Mouse (Mus musculus) cerebellum, postnatal 10 days (tissue): ENCODE measurements around the gene Vezt.
A peak's percentile ranks its signal among the peaks of the same experiment; 100 is the strongest.

Experiments
- DNase-seq, 2 experiments: peaks; one replicate each; pipeline ENCODE4 v3.0.0; 2021; ENCODE audit warnings: mixed read lengths in 2 of 2

The Vezt gene

GRCm38 (mm10) chr10:93949921-93950320 is 85.7 kb downstream of the Vezt start:
- DNase-seq = no peak

GRCm38 (mm10) chr10:93945843-93946499 is 89.6 kb downstream of the Vezt start:
- peak; percentile 59 to 62 for DNase-seq

GRCm38 (mm10) chr10:93945364-93945763 is 90.3 kb downstream of the Vezt start:
- DNase-seq = peak; percentile 91 to 94

GRCm38 (mm10) chr10:93944241-93944640 is 91.4 kb downstream of the Vezt start:
- peak; percentile 44 to 47 for DNase-seq

GRCm38 (mm10) chr10:93940279-93940678 is 95.3 kb downstream of the Vezt start:
- DNase-seq = no peak

GRCm38 (mm10) chr10:93939676-93940075 is 95.9 kb downstream of the Vezt start:
- DNase-seq = no peak

- peak; percentile 76 to 81 for DNase-seq
Observed at GRCm38 (mm10) chr10:93938844-93939271, 96.8 kb downstream of the Vezt start.

- peak; percentile 88 to 89 for DNase-seq
Observed at GRCm38 (mm10) chr10:93933980-93934379, 101.6 kb downstream of the Vezt start.

GRCm38 (mm10) chr10:93932861-93933260 is 102.8 kb downstream of the Vezt start:
- DNase-seq = peak; percentile 59 to 68

- DNase-seq = no peak
Observed at GRCm38 (mm10) chr10:93932020-93932419, 103.6 kb downstream of the Vezt start.

GRCm38 (mm10) chr10:93931431-93931830 is 104.2 kb downstream of the Vezt start:
- DNase-seq = no peak

- DNase-seq = no peak
Observed at GRCm38 (mm10) chr10:93930236-93930824, 105.3 kb downstream of the Vezt start.

GRCm38 (mm10) chr10:93924666-93925065 is 111.0 kb downstream of the Vezt start:
- DNase-seq = no peak

GRCm38 (mm10) chr10:93921160-93921559 is 114.5 kb downstream of the Vezt start:
- DNase-seq = peak in 1 of 2 experiments; percentile 9

GRCm38 (mm10) chr10:93919227-93919626 is 116.4 kb downstream of the Vezt start:
- peak; percentile 80 to 83 for DNase-seq

GRCm38 (mm10) chr10:93918701-93919100 is 116.9 kb downstream of the Vezt start:
- peak; percentile 79 to 81 for DNase-seq

- DNase-seq = no peak
Observed at GRCm38 (mm10) chr10:93918087-93918486, 117.5 kb downstream of the Vezt start.

GRCm38 (mm10) chr10:93916778-93917177 is 118.8 kb downstream of the Vezt start:
- DNase-seq = peak in 1 of 2 experiments; percentile 13

GRCm38 (mm10) chr10:93915531-93916275 is 119.9 kb downstream of the Vezt start:
- DNase-seq = no peak

- no peak for DNase-seq
Observed at GRCm38 (mm10) chr10:93913525-93913924, 122.1 kb downstream of the Vezt start.

GRCm38 (mm10) chr10:93912917-93913316 is 122.7 kb downstream of the Vezt start:
- DNase-seq = no peak

- DNase-seq = no peak
Observed at GRCm38 (mm10) chr10:93912136-93912855, 123.3 kb downstream of the Vezt start.

- no peak for DNase-seq
Observed at GRCm38 (mm10) chr10:93911326-93911725, 124.3 kb downstream of the Vezt start.
